Mouse (Mus musculus) ES-Bruce4 (cell line): ENCODE results near the gene Scfd2.

Experiments
- CTCF ChIP-seq: IDR thresholded peaks from one replicate; pipeline ENCODE4 v1.8.1; 2011; ENCODE audit warnings: low read depth, low read length
- EP300 ChIP-seq: IDR thresholded peaks from 2 replicates; pipeline ENCODE4 v1.6.1; 2011; ENCODE audit warnings: low read depth, low read length; ENCODE audit not compliant: insufficient read depth
- POLR2A ChIP-seq: IDR thresholded peaks from one replicate; pipeline ENCODE4 v1.8.1; 2011; ENCODE audit warnings: low read length; ENCODE audit not compliant: insufficient read depth

GRCm38 (mm10) chr5:74204465-74204864 is 327.1 kb downstream of the Scfd2 start:
- TF ChIP-seq CTCF (no peak), POLR2A (no peak), EP300 (no peak)
